Mouse (Mus musculus): ENCODE measurements around the gene Aff1. TPM values are rescaled to one million over a fixed set of nuclear protein-coding genes. Genes with fewer than 3 reads are reported as not detected.
A peak's percentile ranks its signal among the peaks of the same experiment; 100 is the strongest.

Aff1 gene
- polyA plus RNA-seq, 1 experiment: 7.5 TPM

- WGBS: 57% methylated on average over 6 of the region's 6 CpGs
Observed at GRCm38 (mm10) chr5:103788476-103788875, 96.3 kb downstream of the Aff1 start.

DNA sequence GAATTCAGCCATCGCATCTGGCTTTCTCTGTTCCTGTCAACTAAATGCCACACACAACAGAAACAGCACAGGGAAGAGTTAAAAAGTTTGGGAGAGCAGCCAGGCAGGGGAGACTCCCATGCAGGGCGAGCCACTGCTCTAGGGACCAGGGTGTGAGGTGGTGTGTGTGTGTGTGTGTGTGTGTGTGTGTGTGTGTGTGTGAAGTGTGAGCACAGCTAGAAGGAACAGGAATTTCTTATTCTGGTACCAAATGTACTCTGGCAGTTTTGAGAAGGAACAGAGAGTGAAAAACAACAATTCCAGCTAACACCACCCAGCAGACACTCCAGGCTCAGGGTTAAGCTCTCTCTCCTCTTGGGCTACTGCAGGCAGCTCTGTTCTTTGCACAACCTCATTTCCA, 96.8 kb downstream of the Aff1 start:
- DNase-seq (ENCODE audit: low read depth, low spot score): no peak
- 24% methylated on average over 2 of the region's 2 CpGs for WGBS

More at GRCm38 (mm10) chr5:103788476-103788875, 96.3 kb downstream of the Aff1 start:
- no peak for DNase-seq (ENCODE audit: low read depth, low spot score)

DNA sequence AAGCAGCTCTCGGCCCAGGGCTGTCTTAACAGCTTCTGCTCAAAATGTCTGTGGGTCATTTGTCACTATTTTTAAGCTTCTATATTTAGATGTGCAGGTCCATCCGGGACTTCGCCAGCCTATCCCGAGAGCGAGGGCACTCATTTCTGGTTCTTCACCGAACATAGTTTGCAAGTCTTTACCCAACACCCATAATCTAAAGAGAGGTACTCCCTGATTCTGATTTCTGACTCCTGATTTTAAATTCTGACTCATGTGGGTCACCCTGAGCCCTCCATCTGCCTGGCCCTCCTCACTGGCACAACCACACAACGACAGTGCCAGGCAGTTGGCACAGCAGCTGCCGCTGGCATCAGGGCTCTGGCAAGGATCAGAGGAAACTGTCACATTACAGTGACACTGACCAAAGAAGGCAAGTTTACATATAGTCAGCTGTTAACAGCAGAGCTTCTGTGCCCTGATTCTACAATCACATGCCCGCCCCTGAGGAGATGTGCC, 97.5 kb downstream of the Aff1 start:
- 65% methylated on average over 9 of the region's 9 CpGs for WGBS
- no peak for DNase-seq (ENCODE audit: low read depth, low spot score)

DNA sequence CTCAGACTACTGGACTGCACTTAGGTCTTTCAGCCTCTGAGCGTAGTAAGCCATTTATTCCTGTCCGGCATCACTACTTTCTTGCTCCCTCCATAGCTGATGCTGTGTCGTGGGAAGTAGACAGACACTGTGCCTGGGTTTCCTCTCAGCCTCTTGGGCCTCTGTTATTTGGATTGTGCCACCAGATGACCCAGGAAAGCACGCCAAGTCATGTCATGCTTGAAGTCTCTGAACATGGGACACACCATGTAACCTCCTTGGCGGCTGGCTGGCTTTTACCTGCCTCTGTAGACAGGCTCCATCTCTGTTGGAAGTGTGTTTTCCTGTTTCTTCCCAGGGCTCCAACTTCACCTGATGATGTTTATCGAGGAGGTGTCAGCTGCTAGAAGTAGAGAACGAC, 99.6 kb downstream of the Aff1 start:
- 78% methylated on average over 7 of the region's 7 CpGs for WGBS
- DNase-seq (ENCODE audit: low read depth, low spot score): no peak

DNA sequence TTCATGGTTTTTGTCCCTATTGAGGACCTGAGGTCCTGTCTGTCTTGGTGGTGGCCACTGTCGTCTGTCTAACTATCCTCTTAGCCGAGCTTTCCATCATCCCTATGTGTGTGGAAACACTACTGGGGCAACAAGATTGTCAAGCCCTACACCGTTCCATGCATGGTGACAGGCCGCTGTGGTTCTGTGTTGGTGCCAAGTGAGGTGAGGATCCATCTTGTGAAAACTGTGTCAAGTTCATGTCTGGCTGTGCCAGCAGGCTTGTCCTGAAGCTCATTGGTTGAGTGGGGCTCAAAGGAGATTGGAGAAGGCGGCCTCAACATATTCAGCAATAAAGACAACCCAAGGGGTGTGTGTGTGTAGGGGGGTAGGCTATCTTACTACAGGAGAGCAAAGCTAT, 102.9 kb downstream of the Aff1 start:
- WGBS: 95% methylated on average over 5 of the region's 5 CpGs
- DNase-seq (ENCODE audit: low read depth, low spot score): no peak

GRCm38 (mm10) chr5:103796035-103796434, 103.9 kb downstream of the Aff1 start:
- DNase-seq (ENCODE audit: low read depth, low spot score): no peak
- 81% methylated on average over 3 of the region's 3 CpGs for WGBS

DNA sequence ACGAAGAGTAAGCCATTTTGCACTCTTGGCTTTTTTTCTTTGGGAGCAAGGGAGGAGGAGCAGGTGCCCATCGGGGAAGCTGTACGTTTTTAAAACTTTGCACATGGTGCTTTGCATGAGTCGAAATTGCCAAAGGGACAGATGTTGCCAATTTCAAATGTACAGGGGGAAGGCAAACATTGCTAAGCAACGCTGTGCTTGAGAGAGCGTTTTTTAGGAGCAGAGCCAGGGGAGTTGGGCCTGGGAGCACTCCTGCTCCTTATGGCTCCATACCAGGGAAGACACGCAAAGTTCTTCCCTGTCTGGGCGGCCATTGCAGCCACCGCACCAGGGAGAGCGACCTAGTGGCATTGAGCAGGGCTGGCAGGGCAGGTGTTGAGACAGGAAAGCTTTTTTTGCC, 105.6 kb downstream of the Aff1 start:
- no peak for DNase-seq (ENCODE audit: low read depth, low spot score)
- WGBS: 25% methylated on average over 10 of the region's 10 CpGs

- DNase-seq (ENCODE audit: low read depth, low spot score): peak; percentile 94
- 24% methylated on average over 3 of the region's 3 CpGs for WGBS
Observed at GRCm38 (mm10) chr5:103799438-103799837, 107.3 kb downstream of the Aff1 start.

DNA sequence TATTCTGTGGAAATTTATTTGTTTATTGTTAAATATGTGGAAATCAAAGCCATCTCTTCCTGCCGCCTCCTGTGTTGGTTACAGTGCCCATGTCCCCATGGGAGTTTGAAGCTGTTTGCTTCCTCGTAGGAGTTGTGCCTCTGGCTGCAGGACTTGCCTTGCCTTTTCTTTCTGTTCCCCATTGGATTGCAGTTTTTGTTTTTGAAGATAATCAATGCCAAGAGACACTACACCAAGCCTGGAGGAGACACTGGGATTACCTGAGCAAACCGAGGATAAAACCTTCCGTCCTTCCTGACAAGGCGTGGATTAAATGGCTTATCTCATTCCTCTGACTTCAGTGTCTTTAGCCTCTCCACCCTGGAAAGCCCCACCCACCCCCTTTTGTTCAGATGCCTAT, 107.8 kb downstream of the Aff1 start:
- no peak for DNase-seq (ENCODE audit: low read depth, low spot score)
- WGBS: 27% methylated on average over 5 of the region's 5 CpGs

DNA sequence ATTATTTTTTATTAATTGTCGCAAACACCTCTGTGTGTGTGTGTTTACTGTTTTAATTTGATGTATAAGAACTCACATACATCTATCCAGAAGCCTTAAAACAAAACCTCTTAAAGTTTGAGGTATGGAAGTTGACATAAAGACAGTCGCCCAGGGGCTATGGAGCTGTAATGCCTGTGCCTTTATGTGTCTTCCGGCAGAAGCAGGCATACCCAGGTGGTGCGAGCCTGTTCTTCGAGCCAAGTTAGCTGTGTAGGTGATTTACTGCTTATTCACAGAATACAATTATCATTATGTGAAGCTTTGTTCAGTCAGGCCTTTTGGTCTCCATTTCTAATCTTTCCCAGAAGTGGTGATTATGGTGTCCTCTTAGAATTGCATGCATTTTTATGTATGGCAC, 111.2 kb downstream of the Aff1 start:
- 39% methylated on average over 5 of the region's 5 CpGs for WGBS
- DNase-seq (ENCODE audit: low read depth, low spot score): no peak

- no peak for DNase-seq (ENCODE audit: low read depth, low spot score)
- 6% methylated on average over 8 of the region's 8 CpGs for WGBS
Observed at GRCm38 (mm10) chr5:103803927-103804590, 111.9 kb downstream of the Aff1 start.

DNA sequence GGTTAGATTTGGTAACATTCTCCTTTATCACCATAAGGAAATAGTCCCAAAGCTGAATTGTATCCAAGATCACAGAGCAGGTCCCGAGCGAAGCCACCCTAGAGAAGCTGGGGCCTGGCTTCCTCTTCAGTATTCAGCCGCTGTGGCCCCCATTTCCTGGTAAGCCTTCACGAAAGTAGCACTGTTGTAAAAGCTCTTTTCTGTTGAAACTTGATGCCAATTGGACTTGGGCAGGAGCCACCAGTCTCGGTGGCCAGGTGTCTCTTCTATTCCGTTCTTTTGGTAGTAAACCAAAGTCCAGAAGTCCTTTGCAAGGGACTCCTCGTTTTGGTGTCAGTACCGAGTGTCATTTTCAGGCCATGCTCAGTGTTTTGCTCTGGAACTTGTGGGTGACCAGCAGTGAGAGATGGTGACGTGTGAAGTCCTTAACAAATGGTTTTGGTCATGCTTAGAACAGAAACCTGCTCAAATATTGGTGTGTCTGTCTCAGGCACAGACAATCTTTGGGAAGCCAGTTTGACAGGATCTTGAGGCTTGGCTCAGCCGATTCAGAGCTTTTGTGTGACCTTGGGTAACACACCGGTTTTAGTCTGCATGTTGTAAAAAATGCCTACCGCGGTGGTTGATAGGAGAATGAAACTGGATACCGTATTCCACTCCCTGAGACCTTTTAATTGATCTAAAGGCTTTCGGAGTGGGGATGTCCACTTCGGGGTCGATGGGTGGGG, 114.8 kb downstream of the Aff1 start:
- DNase-seq (ENCODE audit: low read depth, low spot score): no peak
- WGBS: 31% methylated on average over 17 of the region's 17 CpGs

GRCm38 (mm10) chr5:103807637-103808312, 115.6 kb downstream of the Aff1 start:
- 22% methylated on average over 7 of the region's 7 CpGs for WGBS
- no peak for DNase-seq (ENCODE audit: low read depth, low spot score)

- WGBS: 90% methylated on average over 7 of the region's 7 CpGs
Observed at GRCm38 (mm10) chr5:103809674-103810330, 117.6 kb downstream of the Aff1 start.

DNA sequence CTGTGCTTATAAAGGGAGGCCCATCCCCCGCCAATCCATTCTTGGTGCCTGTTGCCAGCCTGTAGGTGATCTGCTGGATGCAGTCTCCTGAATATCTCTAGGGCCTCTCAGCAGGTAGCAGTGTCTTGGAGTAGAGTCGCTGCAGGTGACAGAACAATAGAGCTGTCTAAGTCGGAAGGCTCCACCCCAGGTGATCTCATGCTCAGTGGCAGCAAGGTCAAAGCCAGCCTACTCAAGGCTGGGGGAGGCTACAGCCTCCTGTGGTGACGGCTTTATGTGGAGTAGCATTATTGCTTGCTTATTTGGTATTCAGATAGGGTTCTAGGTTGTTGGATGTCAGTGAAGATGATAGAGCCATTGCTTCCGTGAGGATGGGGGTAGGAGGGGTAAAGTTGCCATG, 121.1 kb downstream of the Aff1 start:
- no peak for DNase-seq (ENCODE audit: low read depth, low spot score)

More at GRCm38 (mm10) chr5:103809674-103810330, 117.6 kb downstream of the Aff1 start:
- no peak for DNase-seq (ENCODE audit: low read depth, low spot score)

DNA sequence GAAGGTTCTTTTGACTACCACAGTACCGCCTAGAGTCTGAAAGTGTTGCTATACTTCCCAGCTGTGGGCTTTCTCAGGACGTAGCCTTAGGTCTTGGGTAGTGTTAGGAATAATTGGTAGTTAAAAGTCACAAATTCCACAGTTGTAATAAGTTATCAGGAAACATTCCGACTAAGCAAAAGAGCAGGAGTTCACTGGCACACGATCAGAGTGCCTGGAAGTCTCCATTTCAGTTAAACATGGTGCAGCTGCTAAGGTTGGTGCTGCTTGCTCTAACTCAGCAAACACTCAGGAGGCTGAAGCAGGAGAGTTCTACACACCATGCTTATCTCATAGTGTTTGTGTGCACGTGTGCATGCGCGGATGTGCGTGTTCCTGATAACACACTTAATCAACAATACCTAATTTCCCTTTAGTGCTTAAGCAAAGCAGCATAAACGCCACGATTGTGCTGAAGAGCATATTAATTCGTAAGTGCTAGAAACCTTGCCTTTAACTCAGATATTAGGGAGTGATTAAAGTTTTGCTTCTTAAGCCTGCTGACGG, 121.9 kb downstream of the Aff1 start:
- WGBS: 73% methylated on average over 12 of the region's 12 CpGs

More for the DNA sequence above, 121.1 kb downstream of the Aff1 start:
- 61% methylated on average over 5 of the region's 5 CpGs for WGBS

DNA sequence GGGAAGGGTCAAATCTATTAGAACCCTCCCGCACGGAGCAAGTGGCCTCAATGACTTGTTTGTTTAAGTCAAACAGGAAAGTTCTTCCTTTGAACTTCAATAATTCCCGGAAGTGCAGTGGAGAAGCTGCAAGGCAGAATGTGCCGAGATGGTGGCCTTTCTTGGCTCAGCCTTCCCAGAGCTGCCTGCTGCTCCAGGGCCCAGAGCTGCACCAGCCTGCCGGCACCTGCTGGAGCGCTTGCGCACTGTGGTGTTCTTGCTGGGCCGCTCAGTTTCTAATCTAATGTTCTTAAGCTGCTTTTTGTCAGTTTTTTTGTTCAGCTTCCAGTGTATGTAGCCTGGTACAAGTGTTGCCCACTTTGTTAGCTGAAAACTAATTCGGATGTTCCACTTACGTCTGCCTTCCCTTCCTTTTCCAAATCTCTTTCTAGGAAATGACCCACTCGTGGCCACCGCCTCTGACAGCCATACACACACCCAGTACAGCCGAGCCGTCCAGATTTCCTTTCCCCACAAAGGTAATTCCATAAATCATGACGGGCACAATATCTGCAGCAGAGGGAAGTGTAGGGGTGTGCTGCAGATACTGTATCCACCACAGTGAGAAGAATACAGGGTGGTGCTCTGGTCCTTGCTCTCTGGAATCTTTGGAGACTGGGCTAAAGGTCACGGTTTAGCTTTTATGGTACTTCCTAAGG, 122.5 kb downstream of the Aff1 start:
- WGBS: 27% methylated on average over 16 of the region's 16 CpGs
- DNase-seq (ENCODE audit: low read depth, low spot score): no peak

More for the DNA sequence above, 121.9 kb downstream of the Aff1 start:
- no peak for DNase-seq (ENCODE audit: low read depth, low spot score)

GRCm38 (mm10) chr5:103815249-103815617, 123.1 kb downstream of the Aff1 start:
- 20% methylated on average over 4 of the region's 4 CpGs for WGBS
- no peak for DNase-seq (ENCODE audit: low read depth, low spot score)

GRCm38 (mm10) chr5:103816718-103817117, 124.5 kb downstream of the Aff1 start:
- DNase-seq (ENCODE audit: low read depth, low spot score): no peak
- 90% methylated on average over 3 of the region's 3 CpGs for WGBS

All from large intestine, adult 2 months (tissue).